Mouse (Mus musculus) urinary bladder, postnatal 10 days (tissue): Measurements from ENCODE around the gene Maco1.

Experiments used
- DNase-seq: peaks from one replicate; pipeline ENCODE4 v3.0.0; 2022; ENCODE audit warnings: low spot score

Maco1 gene

DNA sequence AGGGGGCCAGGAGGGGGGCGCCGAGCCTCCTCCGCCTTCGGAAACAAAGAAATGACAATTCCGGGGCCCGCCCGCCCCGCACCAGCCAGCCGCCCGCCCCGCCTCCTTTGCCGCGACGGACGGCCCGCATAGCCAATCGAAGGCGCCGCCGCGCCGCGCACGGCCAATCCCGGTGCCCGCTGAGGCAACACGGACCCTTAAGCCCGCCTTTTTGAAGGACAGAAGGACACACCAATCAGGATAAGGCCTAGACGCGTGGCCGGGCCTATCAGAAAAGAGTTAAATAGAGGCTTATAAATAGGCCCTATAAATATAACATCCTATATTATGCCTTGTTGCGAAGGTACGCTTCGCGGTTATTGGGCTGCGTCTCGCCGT lies at the start of gene Maco1:
TSS of gene Maco1 (minus strand) at position 87 of the 378 bp plus-strand sequence.
- DNase-seq: peak; percentile 98

DNA sequence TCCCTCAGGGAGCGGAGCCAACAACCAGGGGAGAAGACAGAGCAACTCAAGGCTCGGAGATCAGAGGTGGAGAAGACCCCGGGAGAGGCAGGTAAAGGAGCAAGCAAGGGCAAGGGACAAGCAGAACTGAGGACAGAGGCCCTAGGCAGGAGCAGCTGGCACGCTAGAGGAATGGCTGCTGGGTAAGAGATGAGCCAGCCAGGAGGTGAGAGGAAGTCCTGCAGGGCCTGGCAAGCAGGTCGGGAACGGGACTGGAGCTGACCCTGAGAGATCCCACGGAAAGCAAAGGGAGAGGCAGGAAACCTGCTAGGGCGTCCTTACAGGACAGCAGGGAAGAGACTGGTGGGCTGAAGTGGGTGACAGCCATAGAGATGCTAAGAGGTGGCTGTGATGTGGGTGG lies 48.0 kb upstream of the Maco1 start:
- DNase-seq: no peak

DNA sequence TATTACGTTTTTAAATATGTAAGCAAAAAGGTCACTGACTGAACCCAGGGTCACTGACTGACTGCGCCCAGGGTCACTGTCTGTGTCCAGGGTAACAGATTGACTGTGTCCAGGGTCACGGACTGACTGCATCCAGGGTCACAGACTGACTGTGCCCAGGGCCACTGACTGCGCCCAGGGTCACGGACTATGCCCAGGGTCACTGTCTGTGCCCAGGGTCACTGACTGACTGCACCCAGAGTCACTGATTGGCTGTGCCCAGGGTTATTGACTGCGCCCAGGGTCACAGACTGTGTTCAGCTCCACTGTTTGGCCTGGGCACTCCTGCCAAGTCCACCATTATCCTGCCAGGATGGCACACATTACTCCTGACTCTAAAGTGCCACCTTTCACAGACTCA lies 44.1 kb upstream of the Maco1 start:
- DNase-seq: no peak

DNA sequence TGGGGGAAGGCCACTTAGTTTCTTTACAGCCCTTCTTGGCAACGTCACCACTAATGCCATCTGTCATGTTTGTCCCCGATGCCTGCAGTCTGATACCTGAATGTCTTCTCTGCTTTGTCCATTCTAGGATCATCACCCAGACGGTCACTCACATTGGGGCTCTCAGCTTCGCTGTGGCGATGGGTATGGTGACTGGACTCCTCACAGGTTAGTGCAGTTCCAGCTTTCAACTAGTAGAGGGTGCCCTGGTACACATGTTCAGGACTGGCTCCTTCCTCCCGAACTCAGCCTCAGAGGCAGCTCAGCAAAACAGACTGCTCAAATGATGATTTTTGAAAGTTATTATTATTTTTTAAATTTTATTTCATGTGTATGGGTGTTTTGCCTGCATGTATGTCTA lies 39.0 kb upstream of the Maco1 start:
- no peak for DNase-seq

DNA sequence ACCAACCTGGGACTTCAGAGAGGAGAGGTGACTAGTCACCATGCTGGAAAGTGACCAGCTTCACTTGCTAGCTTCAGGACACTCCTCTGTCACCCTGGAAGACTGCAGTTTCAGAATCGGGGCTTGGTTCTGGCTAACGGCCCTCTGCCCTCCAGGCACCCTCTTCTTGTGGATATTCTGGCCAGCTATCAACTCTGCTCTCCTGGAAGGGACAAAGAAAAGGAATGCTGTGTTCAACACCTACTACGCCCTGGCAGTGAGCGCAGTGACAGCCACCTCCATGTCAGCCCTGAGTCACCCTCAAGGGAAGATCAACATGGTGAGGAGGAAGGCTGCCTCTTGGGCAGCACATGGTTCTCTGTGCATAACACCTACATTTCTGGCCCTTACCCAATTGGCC lies 31.2 kb upstream of the Maco1 start:
- no peak for DNase-seq

DNA sequence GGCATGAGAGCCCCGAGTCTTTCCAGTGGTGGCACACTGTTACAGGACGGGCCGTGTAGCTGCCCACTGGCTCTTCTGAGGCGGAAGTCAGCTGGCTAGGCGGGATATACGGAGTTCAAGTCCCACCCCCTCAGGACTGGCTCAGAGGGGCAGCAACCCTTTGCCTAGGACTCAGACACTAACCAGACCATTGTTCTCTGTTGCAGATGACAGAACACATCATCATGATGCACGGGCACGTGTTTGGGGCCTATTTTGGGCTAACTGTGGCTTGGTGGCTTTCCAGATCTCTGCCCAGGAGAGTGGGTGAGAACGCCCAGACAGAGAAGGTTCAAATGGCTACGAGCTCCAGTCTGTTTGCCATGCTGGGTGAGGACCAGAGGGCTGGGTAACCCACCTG lies 30.7 kb upstream of the Maco1 start:
- no peak for DNase-seq

DNA sequence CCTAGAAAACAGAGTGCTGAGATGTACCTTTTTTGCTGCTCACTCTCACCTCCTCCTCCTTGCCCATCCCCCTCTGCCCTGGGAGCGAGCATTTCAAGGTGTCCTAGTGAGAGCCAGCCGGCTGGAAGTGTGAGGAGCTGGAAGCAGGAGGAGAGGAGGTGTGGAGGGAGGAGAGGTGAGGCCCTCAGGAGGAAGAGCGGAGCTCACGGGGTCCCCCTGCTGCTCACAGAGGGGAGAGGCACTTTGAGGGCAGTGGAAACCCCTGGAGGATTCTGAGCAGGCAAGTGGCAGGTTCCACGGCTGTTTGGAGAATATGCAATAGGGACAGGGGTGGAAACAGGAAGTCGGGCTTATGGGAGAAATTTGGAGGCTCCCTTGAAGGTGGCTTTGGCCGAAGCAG lies 30.1 kb upstream of the Maco1 start:
- no peak for DNase-seq

DNA sequence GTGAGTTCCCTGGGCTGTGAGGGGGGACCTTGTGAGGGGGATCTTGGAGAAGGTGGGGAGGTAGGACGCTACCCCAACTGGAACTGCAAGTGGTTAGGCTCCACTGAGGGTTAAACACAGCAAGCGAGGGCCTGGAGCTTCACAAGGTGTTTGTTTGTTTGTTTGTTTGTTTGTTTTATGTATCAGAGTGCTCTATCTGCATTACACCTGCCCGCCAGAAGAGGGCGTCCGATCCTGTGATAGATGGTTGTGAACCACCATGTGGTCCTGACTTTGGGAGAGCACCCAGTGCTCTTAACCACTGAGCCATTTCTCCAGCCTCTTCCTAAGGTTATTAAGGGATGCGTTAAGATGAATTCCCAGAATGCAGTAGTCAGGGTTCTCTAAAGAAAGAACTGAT lies 26.9 kb upstream of the Maco1 start:
- DNase-seq: no peak

DNA sequence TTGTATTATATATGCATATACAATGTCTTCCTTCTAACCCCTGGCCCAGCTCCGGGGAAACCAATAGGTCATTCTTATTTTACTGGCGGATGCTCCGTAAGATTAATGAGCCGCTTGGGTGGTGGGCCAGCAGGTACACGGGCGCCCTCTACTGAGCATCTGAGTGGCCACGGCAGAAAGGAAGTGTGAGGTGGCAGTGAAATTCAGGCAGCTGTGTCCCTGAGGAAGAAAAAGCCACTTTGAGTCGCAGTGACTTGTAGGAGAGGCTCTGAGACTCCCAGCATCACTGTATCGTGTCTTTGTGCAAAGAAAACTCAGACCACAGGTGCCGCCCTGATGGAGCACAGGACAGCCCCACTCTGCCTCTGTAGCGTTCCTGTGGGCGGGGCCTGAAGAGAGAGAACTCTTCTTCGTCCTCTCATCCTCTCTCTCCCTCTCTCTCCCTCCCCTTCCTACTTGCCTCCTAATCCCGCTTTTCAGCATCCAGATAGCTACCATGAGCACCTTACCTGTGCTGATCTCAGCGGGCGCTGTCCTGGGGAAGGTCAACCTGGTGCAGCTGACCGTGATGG lies 26.4 kb upstream of the Maco1 start:
- DNase-seq: peak; percentile 25

DNA sequence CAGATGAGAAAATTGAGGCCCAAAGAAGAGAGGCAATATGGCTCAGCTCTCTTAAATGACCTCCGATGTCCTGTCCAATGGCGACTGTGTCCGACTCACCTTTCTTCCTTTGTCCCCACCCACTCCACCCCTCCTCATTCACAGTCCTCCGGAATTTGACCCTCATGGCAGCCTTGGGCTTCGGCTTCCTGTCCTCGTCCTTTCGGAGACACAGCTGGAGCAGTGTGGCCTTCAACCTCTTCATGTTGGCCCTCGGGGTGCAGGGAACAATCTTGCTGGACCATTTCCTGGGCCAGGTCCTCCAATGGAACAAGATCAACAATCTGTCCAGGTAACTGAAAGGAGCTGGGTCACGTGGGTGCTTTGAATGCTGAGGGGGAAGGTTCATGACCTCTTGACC lies 23.0 kb upstream of the Maco1 start:
- DNase-seq: no peak

DNA sequence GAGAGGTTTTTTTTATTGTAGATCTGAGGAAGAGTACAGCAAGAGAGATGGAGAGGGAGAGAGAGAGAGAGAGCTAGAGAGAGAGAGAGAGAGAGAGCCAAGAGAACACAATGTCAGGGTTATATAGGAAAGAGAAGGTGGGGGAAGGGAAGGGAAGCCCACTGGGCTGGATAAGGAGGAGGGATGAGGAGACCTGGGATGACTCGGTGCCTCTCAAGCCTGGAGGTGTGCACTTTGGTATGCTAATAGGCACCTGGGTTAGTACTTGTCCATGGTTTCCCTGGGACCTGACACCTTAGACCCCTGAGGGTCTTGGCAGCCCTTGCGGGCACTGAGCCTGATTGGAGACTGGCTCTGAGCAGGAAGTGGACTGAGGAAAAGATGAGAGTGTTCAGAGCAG lies 18.8 kb upstream of the Maco1 start:
- DNase-seq: no peak

DNA sequence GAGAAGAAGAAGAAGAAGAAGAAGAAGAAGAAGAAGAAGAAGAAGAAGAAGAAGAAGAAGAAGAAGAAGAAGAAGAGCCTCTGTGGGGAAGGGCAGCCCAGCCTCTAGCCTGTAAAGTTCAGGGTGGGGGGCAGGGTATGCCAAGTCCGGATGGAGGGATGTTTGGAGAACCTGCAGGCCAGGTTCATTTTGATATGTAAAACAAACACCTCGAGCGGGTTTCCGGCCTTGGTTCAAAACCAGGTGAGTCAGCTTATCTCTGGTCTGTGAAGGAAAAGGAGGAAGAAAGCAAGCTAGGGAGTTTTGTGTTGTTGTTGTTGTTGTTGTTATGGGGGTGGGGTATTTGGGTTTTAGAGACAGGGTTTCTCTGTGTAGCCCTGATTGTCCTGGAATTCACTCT lies 18.3 kb upstream of the Maco1 start:
- DNase-seq: no peak

DNA sequence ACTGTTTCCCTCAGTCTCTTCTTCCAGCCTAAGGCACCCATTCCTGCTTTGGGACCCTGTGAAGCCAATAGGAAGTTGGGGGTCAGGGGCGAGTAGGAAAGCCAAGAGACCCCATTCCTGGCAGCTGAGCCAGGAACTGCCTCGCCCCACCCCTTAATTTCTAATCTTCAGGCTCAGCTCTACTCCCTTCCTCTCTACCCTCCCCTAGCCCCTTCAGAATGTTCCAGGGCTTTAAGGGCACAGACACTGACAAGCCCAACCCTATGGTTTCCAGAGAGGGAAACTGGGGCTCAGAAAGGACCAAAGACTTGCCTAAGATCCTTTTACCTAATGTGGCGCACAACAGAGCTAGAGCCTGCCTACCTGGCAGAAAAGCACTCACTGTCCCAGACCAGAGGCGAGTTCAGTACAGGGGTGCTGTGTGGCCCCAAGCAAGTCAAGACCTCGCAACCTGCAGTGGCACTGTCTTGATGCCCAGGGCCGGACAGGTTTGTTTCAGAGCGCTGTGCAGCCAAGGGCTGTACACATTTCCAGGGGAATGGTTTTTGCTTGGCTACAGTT lies 16.8 kb upstream of the Maco1 start:
- DNase-seq: no peak

DNA sequence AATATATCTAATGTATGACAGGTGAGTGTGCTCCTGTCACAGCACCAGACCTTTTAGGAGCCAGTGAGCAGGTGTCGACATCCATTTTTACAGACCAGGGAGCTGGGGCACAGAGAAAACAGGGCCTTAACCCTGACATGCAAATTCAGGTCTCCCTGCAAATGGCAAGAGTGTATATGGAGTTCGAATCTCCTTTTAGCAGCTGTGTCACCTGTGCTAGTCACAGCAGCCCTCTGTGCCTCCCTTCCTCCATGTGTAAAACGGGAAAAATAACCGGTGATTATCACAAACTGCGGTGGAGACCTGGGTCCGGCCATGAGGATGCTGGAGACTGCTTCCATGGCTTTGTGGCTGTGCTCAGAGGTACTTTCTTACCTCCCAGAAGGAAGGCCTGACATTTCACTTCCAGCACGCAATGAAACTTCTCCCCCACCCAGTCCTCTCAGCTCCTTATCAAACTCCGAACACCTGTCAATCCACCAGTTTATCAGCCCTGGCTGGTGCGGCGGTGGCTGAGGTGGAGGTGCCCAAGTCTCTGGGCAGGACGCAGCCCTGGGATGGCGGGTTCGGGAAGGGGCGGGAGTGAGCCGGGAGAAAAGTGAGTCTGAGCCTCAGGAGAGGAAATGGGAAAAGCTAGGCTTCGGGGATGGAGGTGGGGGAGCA lies 16.1 kb upstream of the Maco1 start:
- no peak for DNase-seq

DNA sequence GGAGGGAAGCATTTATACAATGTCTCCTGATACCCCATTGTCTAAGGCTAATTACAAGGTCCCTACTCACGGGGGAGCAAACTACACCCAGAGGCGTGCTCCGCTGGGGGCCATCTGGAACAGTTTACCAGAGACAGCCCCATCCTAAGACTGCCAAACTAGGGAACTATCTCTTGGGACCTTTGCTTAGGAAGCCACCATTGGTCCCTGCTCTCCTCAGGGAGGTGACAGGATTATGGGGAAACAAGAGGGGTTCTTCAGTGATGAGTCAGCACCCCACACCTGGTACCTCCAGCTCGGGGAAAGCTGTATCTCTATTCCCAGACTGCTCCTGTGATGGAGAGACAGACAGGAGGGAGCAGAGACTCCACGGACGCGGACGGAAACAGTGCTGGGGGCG lies 15.3 kb upstream of the Maco1 start:
- DNase-seq: no peak

DNA sequence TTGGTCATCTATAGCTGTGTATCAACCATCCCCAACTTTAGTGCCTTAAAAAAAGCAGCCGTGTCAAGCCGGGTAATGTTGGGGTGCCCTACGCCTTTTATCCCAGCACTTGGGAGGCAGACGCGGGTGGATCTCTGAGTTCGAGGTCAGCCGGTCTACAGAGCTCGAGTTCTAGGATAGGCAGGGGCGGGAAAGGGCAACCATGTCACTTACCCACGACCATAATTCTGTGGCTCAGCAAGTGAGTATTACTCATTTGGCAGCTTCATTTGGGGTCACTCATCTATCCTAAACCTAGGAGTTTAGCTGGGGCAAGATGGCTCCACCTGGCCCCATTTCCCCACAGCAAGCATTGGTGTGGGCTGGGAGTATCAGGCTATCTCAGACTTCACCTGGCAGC lies 14.9 kb upstream of the Maco1 start:
- no peak for DNase-seq

DNA sequence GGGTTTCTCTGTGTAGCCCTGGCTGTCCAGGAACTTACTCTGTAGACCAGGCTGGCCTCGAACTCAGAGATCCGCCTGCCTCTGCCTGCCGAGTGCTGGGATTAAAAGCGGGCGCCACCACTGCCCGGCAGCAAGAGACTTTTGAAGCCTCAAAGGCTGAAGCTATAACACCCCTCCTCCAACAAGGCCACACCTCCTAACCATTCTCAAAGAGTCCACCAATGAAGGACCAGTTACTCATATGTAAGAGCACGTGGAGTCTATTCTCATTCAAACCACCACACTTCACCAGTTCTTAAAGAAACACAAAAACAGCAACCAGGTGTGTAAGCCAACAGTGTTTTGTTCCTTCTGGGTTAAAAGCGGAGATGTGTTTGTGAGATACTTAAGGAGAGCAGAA lies 14.5 kb upstream of the Maco1 start:
- no peak for DNase-seq

DNA sequence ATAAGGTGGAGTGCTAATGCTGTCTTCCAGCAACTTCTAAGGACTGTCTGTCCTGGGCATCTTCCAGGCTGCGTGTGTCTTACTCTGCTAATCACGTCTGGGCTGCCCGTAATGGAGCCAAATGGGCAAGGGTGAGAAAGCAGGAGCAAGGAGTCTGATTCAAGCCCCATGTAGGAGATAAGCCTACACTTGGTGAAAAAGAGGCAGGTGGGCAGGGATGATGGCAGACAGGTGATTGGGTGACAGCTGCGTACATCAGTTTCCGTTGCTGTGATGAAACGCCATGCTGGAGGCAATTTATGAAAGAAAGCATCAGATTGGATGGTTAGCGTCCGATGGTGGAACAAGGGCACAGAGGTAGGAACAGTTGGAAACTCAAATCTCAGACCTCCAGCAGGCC lies 14.1 kb upstream of the Maco1 start:
- DNase-seq: no peak

DNA sequence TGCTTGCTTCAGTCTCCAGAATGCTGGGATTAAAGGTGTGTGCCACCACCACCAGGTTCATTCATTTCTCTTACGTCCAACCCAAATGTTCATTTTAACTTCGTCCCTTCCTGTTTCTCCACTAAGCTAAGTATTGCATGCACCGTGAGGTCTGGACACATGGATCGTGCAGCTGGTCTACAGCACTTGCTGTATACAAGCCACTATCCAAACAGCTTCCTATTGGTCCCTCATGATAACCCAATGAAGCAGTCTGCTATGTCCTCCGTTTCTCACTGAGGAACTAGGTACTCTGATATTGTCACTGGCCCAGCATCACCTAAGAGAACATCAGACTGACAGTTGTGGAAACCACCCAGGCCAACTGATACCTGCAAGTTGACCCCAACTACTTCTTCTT lies 12.6 kb upstream of the Maco1 start:
- no peak for DNase-seq

DNA sequence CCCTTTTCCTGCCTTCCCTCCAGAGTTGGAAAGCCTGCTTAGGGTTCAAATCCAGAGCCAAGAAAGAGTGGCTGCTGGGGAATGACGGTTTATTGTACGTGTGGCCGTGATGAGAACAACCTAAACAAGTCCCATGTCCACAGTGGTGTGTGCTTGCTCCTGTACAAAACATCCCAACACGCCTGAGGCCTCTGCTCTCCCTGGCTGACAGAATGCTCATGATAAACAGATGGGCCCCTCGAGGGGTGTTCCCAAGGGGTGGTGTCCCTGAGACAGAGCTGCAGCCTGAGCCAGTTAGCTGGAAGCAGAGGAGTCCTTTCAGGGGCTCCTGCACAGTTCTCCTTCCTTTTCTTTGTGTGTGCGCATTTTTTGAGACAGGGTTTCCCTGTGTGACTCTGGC lies 12.2 kb upstream of the Maco1 start:
- DNase-seq: no peak

DNA sequence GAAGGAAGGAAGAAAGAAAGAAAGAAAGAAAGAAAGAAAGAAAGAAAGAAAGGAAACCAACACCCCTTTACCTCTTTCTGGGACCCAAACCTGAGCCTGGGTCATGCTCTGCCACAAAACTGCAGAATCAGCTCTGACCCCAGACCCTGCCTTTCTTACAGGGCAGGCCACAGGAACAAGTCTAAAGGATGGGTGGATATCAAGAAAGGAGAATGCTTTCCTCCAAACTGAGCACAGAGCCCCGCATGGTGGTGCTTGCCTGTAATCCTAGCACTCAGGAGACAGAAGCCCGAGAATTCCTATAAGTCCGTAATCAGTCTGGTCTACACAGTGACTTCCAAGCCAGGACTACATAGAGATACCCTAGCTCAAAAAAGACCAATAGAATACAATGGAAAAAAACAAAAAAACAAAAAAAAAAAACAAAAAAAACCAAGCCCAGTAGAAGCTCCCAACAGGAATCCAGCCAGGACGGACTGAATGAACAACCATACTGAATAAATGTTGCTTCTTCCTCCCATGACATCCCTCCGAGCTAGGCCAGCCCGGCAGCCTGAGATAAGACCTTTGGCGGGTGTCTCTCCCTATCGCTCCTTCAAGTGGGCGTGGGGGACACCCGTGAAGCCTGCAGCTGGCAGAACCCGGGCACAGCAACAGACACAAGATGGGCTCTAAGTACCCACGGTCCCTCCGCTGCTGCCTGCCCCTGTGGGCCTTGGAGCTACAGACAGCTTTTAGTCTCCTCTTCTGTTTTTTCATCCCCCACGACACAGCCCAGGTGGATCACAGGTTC lies 11.0 kb upstream of the Maco1 start, which contains the start of gene Rhd:
TSS of gene Rhd (plus strand) at position 600 of the 793 bp plus-strand sequence.
- no peak for DNase-seq

DNA sequence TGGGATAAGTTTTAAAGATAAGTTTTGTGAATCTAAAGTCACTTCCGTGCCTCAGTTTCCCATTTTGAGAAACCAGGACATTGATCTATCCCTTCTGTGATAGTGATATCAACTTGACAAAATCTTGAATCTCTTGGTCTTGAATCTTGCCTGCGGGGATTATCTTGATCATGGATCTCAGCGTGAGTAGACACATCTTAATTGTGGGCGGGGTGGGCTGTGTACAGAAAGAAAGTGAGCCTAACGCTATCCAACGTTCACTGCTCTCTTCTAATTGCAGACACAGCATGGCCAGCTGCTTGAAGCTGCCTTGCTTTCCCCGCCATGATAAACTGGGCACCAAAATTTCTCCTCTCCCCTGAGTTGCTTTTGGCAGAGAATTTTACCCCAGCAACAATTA lies 9.9 kb upstream of the Maco1 start:
- no peak for DNase-seq

DNA sequence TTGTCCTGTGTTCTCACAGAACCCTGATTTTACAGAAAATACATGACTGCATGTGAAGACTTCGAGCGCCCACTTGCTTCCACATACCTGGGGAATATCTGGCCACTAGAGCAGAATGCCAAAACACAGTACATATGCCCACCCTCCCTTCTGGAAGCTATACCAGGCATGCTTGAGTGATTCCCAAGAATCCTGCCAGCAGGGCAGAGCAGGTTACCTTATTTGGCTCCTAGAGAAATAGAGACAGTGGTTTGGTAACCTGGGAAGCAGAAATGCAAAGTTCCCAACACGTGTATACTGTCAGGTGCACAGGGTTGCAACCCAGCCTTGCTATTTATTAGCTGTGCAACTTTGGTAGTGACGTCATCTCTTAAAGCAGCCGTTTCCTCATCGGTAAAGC lies 8.7 kb upstream of the Maco1 start:
- no peak for DNase-seq
